Mouse (Mus musculus): ENCODE data around the gene Siglecf.

GRCm38 (mm10) chr7:43378226-43378625 lies 27.1 kb downstream of the Siglecf start:
- TF ChIP-seq GATA1 (IDR thresholded peaks at IDR 0.05; ENCODE audit: borderline replicate concordance, low read length): no peak
- TF ChIP-seq FLI1 (IDR thresholded peaks at IDR 0.05; ENCODE audit: low read length): no peak
